Mouse (Mus musculus) lung, adult 2 months (tissue): ENCODE data around the gene Iqschfp.

Experiments used
- CTCF ChIP-seq: fragments of 200-500 bp; IDR thresholded peaks from 2 replicates; pipeline ENCODE4 v1.5.1; 2011; ENCODE audit warnings: mild to moderate bottlenecking, low read length, control low read depth; ENCODE audit not compliant: insufficient read depth
- POLR2A ChIP-seq: fragments of 200-500 bp; IDR thresholded peaks from 2 replicates; pipeline ENCODE4 v1.6.1; 2011; ENCODE audit warnings: low read depth, mild to moderate bottlenecking, control low read depth, low read length, borderline replicate concordance; ENCODE audit errors: extremely low read depth

GRCm38 (mm10) chr3:68632714-68633113, 740.7 kb downstream of the Iqschfp start:
- TF ChIP-seq POLR2A, result no peak
- no peak for TF ChIP-seq CTCF
